Mouse (Mus musculus): ENCODE results near the gene Rsbn1l. TPM values are rescaled to one million over a fixed set of nuclear protein-coding genes. Genes with fewer than 3 reads are reported as not detected.

The Rsbn1l gene
- polyA plus RNA-seq, 1 experiment from 2014 or later, result 3.7 TPM

DNA sequence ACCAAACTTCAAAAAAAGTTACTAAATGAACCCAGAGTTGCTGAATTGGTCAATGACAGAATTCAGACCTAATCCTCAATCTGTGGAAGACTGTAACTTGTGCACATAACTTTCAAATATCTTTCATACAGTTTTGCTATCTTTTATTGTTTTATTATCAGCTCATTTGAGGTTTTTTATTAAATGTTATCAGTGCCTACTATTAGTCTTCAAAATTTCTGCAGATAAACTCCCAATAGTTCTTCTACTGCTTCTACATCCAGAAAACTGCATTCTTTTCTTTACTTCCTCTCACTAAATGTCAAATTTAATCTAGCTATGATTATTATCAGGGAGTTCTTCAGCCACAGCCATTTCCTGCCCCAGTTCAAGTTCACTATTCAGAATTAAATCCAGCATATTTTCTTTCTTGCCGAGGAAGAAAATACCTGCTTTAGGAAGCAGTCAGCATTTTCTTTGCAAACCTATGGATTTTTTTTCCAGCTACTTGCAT, 79.2 kb downstream of the Rsbn1l start:
- H3K4me1 ChIP-seq (replicated peaks; ENCODE audit: control insufficient read depth, insufficient read depth, low read length), result no peaks in the 10 kb centered on the region
- TF ChIP-seq CTCF (IDR thresholded peaks at IDR 0.05; ENCODE audit: low read depth), result no peak
- no peak overlapping the region for H3K4me3 ChIP-seq (ENCODE audit: low read depth, low read length)
- no peaks in the 10 kb centered on the region for H3K9me3 ChIP-seq (ENCODE audit: control insufficient read depth)
- WGBS, result 30% methylated on average over 1 of the region's 1 CpGs
- H3K27ac ChIP-seq (ENCODE audit: low read depth, low read length), result no peak overlapping the region
- H3K27me3 ChIP-seq (replicated peaks; ENCODE audit: control insufficient read depth, insufficient read depth, low read length), result no peaks in the 10 kb centered on the region
- H3K4me2 ChIP-seq (replicated peaks; ENCODE audit: low read depth), result no peak overlapping the region
- no peaks in the 10 kb centered on the region for H3K36me3 ChIP-seq (ENCODE audit: control insufficient read depth, insufficient read depth)
- no peak for ATAC-seq
- H3K9ac ChIP-seq (ENCODE audit: low read depth, low read length), result no peak overlapping the region

DNA sequence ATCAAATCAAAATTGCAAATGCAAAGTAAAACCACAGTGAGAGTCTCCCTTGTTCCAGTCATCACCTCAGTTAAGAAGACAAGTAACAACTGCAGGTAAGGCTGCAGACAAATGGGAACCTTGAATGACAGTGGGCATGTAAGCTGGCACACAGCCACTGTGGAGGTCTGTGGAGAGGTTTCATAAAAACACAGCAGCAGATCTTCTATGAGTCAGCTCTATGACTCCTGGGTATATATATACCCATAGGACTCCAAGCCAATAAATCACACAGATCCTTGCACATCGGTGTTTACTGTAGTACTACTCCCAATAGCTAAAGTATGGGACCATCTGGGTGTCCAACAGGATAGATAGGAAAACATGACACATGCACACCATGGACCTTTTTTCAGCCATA, 83.1 kb downstream of the Rsbn1l start:
- Histone ChIP-seq H3K4me3 (ENCODE audit: low read depth, low read length) (no peak overlapping the region), H3K27me3 (replicated peaks; ENCODE audit: control insufficient read depth, insufficient read depth, low read length) (no peaks in the 10 kb centered on the region), H3K4me2 (replicated peaks; ENCODE audit: low read depth) (no peak overlapping the region), H3K36me3 (ENCODE audit: control insufficient read depth, insufficient read depth) (no peaks in the 10 kb centered on the region), H3K9me3 (ENCODE audit: control insufficient read depth) (no peaks in the 10 kb centered on the region), H3K4me1 (replicated peaks; ENCODE audit: control insufficient read depth, insufficient read depth, low read length) (no peaks in the 10 kb centered on the region), H3K9ac (ENCODE audit: low read depth, low read length) (no peak overlapping the region), H3K27ac (ENCODE audit: low read depth, low read length) (no peak overlapping the region)
- TF ChIP-seq CTCF (IDR thresholded peaks at IDR 0.05; ENCODE audit: low read depth), result no peak
- ATAC-seq, result no peak
- WGBS, result 75% methylated on average over 1 of the region's 1 CpGs

DNA sequence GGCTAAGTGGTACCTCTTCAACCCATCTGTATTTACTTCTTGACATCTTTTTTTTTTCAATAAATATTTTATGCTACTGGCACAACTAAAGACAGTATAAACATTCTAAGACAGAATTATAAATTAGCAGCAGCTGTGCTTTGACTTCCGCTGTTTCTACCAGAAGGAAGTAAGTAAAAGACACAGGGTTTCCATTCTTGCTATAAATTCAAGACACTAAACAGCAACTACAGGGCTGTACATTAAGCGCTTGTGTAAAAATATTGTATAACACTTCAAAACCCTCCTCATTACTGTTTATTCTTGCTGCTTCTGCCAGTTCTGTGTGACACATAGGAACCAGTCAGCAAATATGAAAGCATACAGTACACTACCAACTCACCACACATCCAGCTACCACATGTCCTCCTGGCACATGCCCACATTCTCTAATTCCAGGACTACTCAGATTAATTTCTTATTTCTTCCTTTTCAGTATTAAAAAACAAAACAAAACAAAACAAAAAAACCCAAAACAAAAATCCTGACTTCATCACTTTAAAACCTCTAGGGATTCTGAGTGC, 90.9 kb downstream of the Rsbn1l start:
- WGBS, result 55% methylated on average over 2 of the region's 2 CpGs
- Histone ChIP-seq H3K27me3 (replicated peaks; ENCODE audit: control insufficient read depth, insufficient read depth, low read length) (no peaks in the 10 kb centered on the region), H3K9ac (ENCODE audit: low read depth, low read length) (no peak overlapping the region), H3K4me2 (replicated peaks; ENCODE audit: low read depth) (no peak overlapping the region), H3K4me1 (replicated peaks; ENCODE audit: control insufficient read depth, insufficient read depth, low read length) (no peaks in the 10 kb centered on the region), H3K9me3 (ENCODE audit: control insufficient read depth) (no peaks in the 10 kb centered on the region), H3K4me3 (ENCODE audit: low read depth, low read length) (no peak overlapping the region), H3K27ac (ENCODE audit: low read depth, low read length) (no peak overlapping the region), H3K36me3 (ENCODE audit: control insufficient read depth, insufficient read depth) (no peaks in the 10 kb centered on the region)
- no peak for TF ChIP-seq CTCF (IDR thresholded peaks at IDR 0.05; ENCODE audit: low read depth)
- no peak for ATAC-seq

DNA sequence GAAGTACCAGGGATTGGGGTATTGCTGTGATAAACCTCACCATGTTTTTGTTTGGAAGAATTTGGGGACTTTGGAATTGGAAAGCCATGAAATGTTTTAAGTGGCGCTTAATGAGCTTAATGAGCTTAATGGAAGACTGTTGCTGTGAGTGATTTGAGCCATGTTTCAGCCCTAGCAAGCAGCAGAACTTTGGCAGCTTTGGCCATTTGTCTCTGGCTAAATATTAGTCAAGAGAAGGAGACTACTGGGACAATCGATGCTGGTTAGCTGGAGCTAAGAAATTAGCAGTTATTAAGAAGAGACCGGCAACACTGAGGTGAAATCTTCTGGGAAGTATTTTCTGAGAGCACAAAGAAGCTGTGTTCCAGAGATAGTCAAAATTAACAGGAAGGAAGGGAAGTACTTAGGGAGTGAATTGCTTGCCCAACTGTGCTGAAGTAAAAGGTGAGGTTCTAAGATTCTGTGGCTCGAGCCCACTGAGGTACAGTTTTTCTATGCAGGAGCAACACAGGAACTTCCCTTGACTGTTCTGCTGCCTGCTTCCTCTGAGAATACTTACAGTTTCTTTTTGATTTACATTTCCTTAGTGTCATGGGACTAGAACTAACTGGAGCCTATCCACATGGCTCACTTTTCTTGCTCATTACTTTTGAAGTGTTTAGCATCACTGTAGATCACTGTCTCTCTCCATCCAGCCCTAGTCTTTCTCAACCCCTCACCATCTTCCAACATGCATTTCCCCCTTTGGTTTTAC, 91.8 kb downstream of the Rsbn1l start:
- no peak overlapping the region for H3K4me2 ChIP-seq (replicated peaks; ENCODE audit: low read depth)
- no peak for TF ChIP-seq CTCF (IDR thresholded peaks at IDR 0.05; ENCODE audit: low read depth)
- 59% methylated on average over 4 of the region's 4 CpGs for WGBS

DNA sequence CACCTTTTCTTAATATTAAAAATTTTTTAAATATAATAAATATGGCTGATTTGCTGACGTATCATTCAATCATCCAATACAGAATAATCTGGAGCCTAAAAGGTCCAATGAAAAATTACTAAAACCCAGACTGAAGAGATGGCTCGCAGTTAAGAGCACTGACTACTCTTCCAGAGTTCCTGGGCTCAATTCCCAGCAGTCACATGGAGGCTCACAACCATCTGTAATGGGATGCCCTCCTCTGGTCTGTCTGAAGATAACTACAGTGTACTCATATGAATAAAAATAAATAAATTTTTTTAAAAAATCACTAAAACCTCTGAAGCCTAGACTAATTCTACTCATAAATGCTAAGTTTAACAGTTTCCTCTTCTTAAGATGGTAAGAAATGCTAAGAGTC, 94.3 kb downstream of the Rsbn1l start:
- no peak for TF ChIP-seq CTCF (IDR thresholded peaks at IDR 0.05; ENCODE audit: low read depth)
- no peaks in the 10 kb centered on the region for H3K9me3 ChIP-seq (ENCODE audit: control insufficient read depth)

More for the DNA sequence above, 91.8 kb downstream of the Rsbn1l start:
- H3K9ac ChIP-seq (ENCODE audit: low read depth, low read length), result no peak overlapping the region
- H3K36me3 ChIP-seq (ENCODE audit: control insufficient read depth, insufficient read depth), result no peaks in the 10 kb centered on the region
- no peaks in the 10 kb centered on the region for H3K27me3 ChIP-seq (replicated peaks; ENCODE audit: control insufficient read depth, insufficient read depth, low read length)
- H3K4me3 ChIP-seq (ENCODE audit: low read depth, low read length), result no peak overlapping the region
- ATAC-seq, result no peak
- H3K9me3 ChIP-seq (ENCODE audit: control insufficient read depth), result no peaks in the 10 kb centered on the region
- H3K27ac ChIP-seq (ENCODE audit: low read depth, low read length), result no peak overlapping the region
- no peaks in the 10 kb centered on the region for H3K4me1 ChIP-seq (replicated peaks; ENCODE audit: control insufficient read depth, insufficient read depth, low read length)

DNA sequence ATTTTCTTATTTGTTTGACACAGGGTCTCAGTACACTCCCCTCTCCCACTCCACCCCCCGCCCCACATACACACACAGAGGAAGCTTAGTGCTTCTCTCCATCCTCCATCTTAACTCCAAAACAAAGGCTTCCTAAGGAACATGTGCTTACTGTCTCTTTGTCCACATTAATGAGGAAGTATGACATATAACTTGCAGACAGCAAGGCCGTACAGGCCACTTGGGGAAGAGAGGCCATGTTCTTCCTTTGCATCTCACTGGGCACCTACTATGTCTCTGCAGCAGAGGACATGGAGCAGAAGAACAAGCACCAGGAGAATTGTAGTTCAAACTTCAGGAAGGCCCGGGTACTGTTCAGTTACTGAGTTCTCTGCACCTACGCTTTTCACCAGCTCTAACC, 95.6 kb downstream of the Rsbn1l start:
- Histone ChIP-seq H3K27me3 (replicated peaks; ENCODE audit: control insufficient read depth, insufficient read depth, low read length) (no peaks in the 10 kb centered on the region), H3K4me3 (ENCODE audit: low read depth, low read length) (no peak overlapping the region), H3K4me2 (replicated peaks; ENCODE audit: low read depth) (no peak overlapping the region), H3K9me3 (ENCODE audit: control insufficient read depth) (no peaks in the 10 kb centered on the region), H3K27ac (ENCODE audit: low read depth, low read length) (no peak overlapping the region), H3K9ac (ENCODE audit: low read depth, low read length) (no peak overlapping the region), H3K36me3 (ENCODE audit: control insufficient read depth, insufficient read depth) (no peaks in the 10 kb centered on the region), H3K4me1 (replicated peaks; ENCODE audit: control insufficient read depth, insufficient read depth, low read length) (no peaks in the 10 kb centered on the region)
- ATAC-seq, result no peak
- no peak for TF ChIP-seq CTCF (IDR thresholded peaks at IDR 0.05; ENCODE audit: low read depth)
- WGBS, result 85% methylated on average over 4 of the region's 4 CpGs

More for the DNA sequence above, 94.3 kb downstream of the Rsbn1l start:
- WGBS, result 94% methylated on average over 2 of the region's 2 CpGs
- no peak for ATAC-seq
- H3K4me2 ChIP-seq (replicated peaks; ENCODE audit: low read depth), result no peak overlapping the region
- H3K9ac ChIP-seq (ENCODE audit: low read depth, low read length), result no peak overlapping the region
- H3K36me3 ChIP-seq (ENCODE audit: control insufficient read depth, insufficient read depth), result no peaks in the 10 kb centered on the region
- no peaks in the 10 kb centered on the region for H3K27me3 ChIP-seq (replicated peaks; ENCODE audit: control insufficient read depth, insufficient read depth, low read length)
- no peak overlapping the region for H3K27ac ChIP-seq (ENCODE audit: low read depth, low read length)
- H3K4me1 ChIP-seq (replicated peaks; ENCODE audit: control insufficient read depth, insufficient read depth, low read length), result no peaks in the 10 kb centered on the region
- no peak overlapping the region for H3K4me3 ChIP-seq (ENCODE audit: low read depth, low read length)
